Mouse (Mus musculus) cortical plate, adult 2 months (tissue): ENCODE results near the gene Cdkn2d.
A peak's percentile ranks its signal among the peaks of the same experiment; 100 is the strongest.

Experiments used
- CTCF ChIP-seq: fragments of 200-500 bp; IDR thresholded peaks from 2 replicates; pipeline ENCODE4 v1.5.1; 2011; ENCODE audit warnings: mild to moderate bottlenecking, control low read depth, low read length; ENCODE audit not compliant: insufficient read depth; ENCODE audit errors: extremely low read depth
- POLR2A ChIP-seq: fragments of 200-500 bp; IDR thresholded peaks from 2 replicates; pipeline ENCODE4 v1.6.1; 2011; ENCODE audit warnings: mild to moderate bottlenecking, low read length, control low read depth; ENCODE audit not compliant: insufficient read depth; ENCODE audit errors: extremely low read depth

- TF ChIP-seq POLR2A (peak; percentile 83), CTCF (no peak)
These were observed at the start of gene Cdkn2d for GRCm38 (mm10) chr9:21291022-21291787.
